Mouse (Mus musculus) embryonic facial prominence, embryonic 15.5 days (tissue): ENCODE data around the gene Golgb1. TPM values are rescaled to one million over a fixed set of nuclear protein-coding genes. Genes with fewer than 3 reads are reported as not detected.

Source experiments
- ATAC-seq: fragments of 200-750 bp; cut with Nextera tagmentation; 2 replicates; pipeline ENCODE4 v1.8.0; 2017; ENCODE audit warnings: low read depth, moderate TSS enrichment; ENCODE audit not compliant: insufficient number of reproducible peaks, low FRiP score, low TSS enrichment
- H3K27ac ChIP-seq: fragments of 300-500 bp; sonication (generic); replicated peaks from 2 replicates; pipeline ENCODE4 v1.5.1; 2015; ENCODE audit warnings: mild to moderate bottlenecking, inconsistent platforms
- H3K27me3 ChIP-seq: fragments of 300-500 bp; sonication (generic); 2 replicates; pipeline ENCODE4 v1.6.1; 2015; ENCODE audit warnings: inconsistent platforms
- H3K36me3 ChIP-seq: fragments of 300-500 bp; sonication (generic); 2 replicates; pipeline ENCODE4 v1.6.1; 2015; ENCODE audit warnings: mild to moderate bottlenecking, inconsistent platforms
- H3K4me1 ChIP-seq: fragments of 300-500 bp; sonication (generic); 2 replicates; pipeline ENCODE4 v1.6.1; 2015; ENCODE audit warnings: inconsistent platforms
- H3K4me2 ChIP-seq: fragments of 300-500 bp; sonication (generic); replicated peaks from 2 replicates; pipeline ENCODE4 v1.6.1; 2015; ENCODE audit warnings: mild to moderate bottlenecking, inconsistent platforms
- H3K4me3 ChIP-seq: fragments of 300-500 bp; sonication (generic); replicated peaks from 2 replicates; pipeline ENCODE4 v1.5.1; 2015; ENCODE audit warnings: mild to moderate bottlenecking, inconsistent platforms
- H3K9ac ChIP-seq: fragments of 300-500 bp; sonication (generic); 2 replicates; pipeline ENCODE4 v1.6.1; 2015; ENCODE audit warnings: inconsistent platforms
- H3K9me3 ChIP-seq: fragments of 300-500 bp; sonication (generic); replicated peaks from 2 replicates; pipeline ENCODE4 v1.6.1; 2016; ENCODE audit warnings: inconsistent platforms
- WGBS: fragments of 180-500 bp; shearing (Covaris S2); methylation state at CpG from one replicate; pipeline ENCODE4 v1.1.7; 2015; 5-methylcytosine and 5-hydroxymethylcytosine counted together
- polyA plus RNA-seq: library from polyadenylated mRNA; unstranded; fragments of >200 nt; fragmentation: Nextera tagmentation; extraction: Ambion mirVana; gene quantifications from 2 replicates; pipeline ENCODE4 v1.2.1, GENCODE M21; 2015

The Golgb1 gene
- polyA plus RNA-seq, 1 experiment from 2014 or later = 137 TPM

- ATAC-seq = no peak
- no peaks in the 10 kb centered on the region for H3K27me3 ChIP-seq
- H3K4me2 ChIP-seq = no peak overlapping the region
- no peaks in the 10 kb centered on the region for H3K9me3 ChIP-seq
- no peak overlapping the region for H3K4me3 ChIP-seq
- no peak overlapping the region for H3K9ac ChIP-seq
- 95% methylated on average over 10 of the region's 10 CpGs for whole genome bisulfite sequencing
- H3K4me1 ChIP-seq = no peaks in the 10 kb centered on the region
- H3K27ac ChIP-seq = no peak overlapping the region
- peaks cover 80% of the 10 kb centered on the region for H3K36me3 ChIP-seq
Measured at GRCm38 (mm10) chr16:36918505-36918904, 43.6 kb downstream of the Golgb1 start.

GRCm38 (mm10) chr16:36920410-36920809 is 45.5 kb downstream of the Golgb1 start:
- H3K9me3 ChIP-seq = no peaks in the 10 kb centered on the region
- no peaks in the 10 kb centered on the region for H3K27me3 ChIP-seq
- no peak overlapping the region for H3K27ac ChIP-seq
- no peaks in the 10 kb centered on the region for H3K4me1 ChIP-seq
- H3K4me2 ChIP-seq = no peak overlapping the region
- no peak for ATAC-seq
- no peak overlapping the region for H3K4me3 ChIP-seq
- no peak overlapping the region for H3K9ac ChIP-seq
- peaks cover 73% of the 10 kb centered on the region for H3K36me3 ChIP-seq
- WGBS = 82% methylated on average over 3 of the region's 3 CpGs

- WGBS = 91% methylated on average over 8 of the region's 8 CpGs
- H3K36me3 ChIP-seq = peaks cover 74% of the 10 kb centered on the region
- H3K4me1 ChIP-seq = no peaks in the 10 kb centered on the region
- H3K9me3 ChIP-seq = no peaks in the 10 kb centered on the region
- H3K27me3 ChIP-seq = no peaks in the 10 kb centered on the region
- no peak overlapping the region for H3K4me2 ChIP-seq
- no peak overlapping the region for H3K9ac ChIP-seq
- no peak for ATAC-seq
- H3K4me3 ChIP-seq = no peak overlapping the region
- H3K27ac ChIP-seq = no peak overlapping the region
Measured at GRCm38 (mm10) chr16:36921067-36921613, 46.2 kb downstream of the Golgb1 start.

- H3K27me3 ChIP-seq = no peaks in the 10 kb centered on the region
- no peak overlapping the region for H3K9ac ChIP-seq
- H3K36me3 ChIP-seq = peaks cover 75% of the 10 kb centered on the region
- H3K9me3 ChIP-seq = no peaks in the 10 kb centered on the region
- ATAC-seq = no peak
- H3K4me3 ChIP-seq = no peak overlapping the region
- H3K27ac ChIP-seq = no peak overlapping the region
- 76% methylated on average over 6 of the region's 6 CpGs for WGBS
- H3K4me1 ChIP-seq = no peaks in the 10 kb centered on the region
- H3K4me2 ChIP-seq = no peak overlapping the region
Measured at GRCm38 (mm10) chr16:36921980-36922379, 47.0 kb downstream of the Golgb1 start.

- no peak overlapping the region for H3K27ac ChIP-seq
- H3K36me3 ChIP-seq = peaks cover 78% of the 10 kb centered on the region
- H3K9me3 ChIP-seq = no peaks in the 10 kb centered on the region
- ATAC-seq = no peak
- no peaks in the 10 kb centered on the region for H3K27me3 ChIP-seq
- 93% methylated on average over 8 of the region's 8 CpGs for WGBS
- H3K4me2 ChIP-seq = no peak overlapping the region
- no peak overlapping the region for H3K9ac ChIP-seq
- no peak overlapping the region for H3K4me3 ChIP-seq
- H3K4me1 ChIP-seq = no peaks in the 10 kb centered on the region
Measured at GRCm38 (mm10) chr16:36924312-36924711, 49.4 kb downstream of the Golgb1 start.

- 85% methylated on average over 6 of the region's 6 CpGs for WGBS
- H3K36me3 ChIP-seq = peaks cover 78% of the 10 kb centered on the region
Measured at GRCm38 (mm10) chr16:36925351-36925750, 50.4 kb downstream of the Golgb1 start.

GRCm38 (mm10) chr16:36925797-36926196 is 50.9 kb downstream of the Golgb1 start:
- no peak overlapping the region for H3K4me3 ChIP-seq
- no peaks in the 10 kb centered on the region for H3K4me1 ChIP-seq
- no peak overlapping the region for H3K9ac ChIP-seq
- no peak for ATAC-seq
- WGBS = 73% methylated on average over 6 of the region's 6 CpGs
- no peak overlapping the region for H3K4me2 ChIP-seq
- H3K9me3 ChIP-seq = no peaks in the 10 kb centered on the region
- peaks cover 78% of the 10 kb centered on the region for H3K36me3 ChIP-seq
- no peaks in the 10 kb centered on the region for H3K27me3 ChIP-seq
- no peak overlapping the region for H3K27ac ChIP-seq

More at GRCm38 (mm10) chr16:36925351-36925750, 50.4 kb downstream of the Golgb1 start:
- Histone ChIP-seq H3K27me3 (no peaks in the 10 kb centered on the region), H3K9ac (no peak overlapping the region), H3K9me3 (no peaks in the 10 kb centered on the region), H3K4me1 (no peaks in the 10 kb centered on the region), H3K4me3 (no peak overlapping the region), H3K27ac (no peak overlapping the region), H3K4me2 (no peak overlapping the region)
- ATAC-seq = no peak

- H3K9ac ChIP-seq = no peak overlapping the region
- no peaks in the 10 kb centered on the region for H3K27me3 ChIP-seq
- no peak overlapping the region for H3K4me3 ChIP-seq
- H3K27ac ChIP-seq = no peak overlapping the region
- 91% methylated on average over 10 of the region's 10 CpGs for WGBS
- ATAC-seq = no peak
- peaks cover 79% of the 10 kb centered on the region for H3K36me3 ChIP-seq
- H3K4me2 ChIP-seq = no peak overlapping the region
- no peaks in the 10 kb centered on the region for H3K4me1 ChIP-seq
- no peaks in the 10 kb centered on the region for H3K9me3 ChIP-seq
Measured at GRCm38 (mm10) chr16:36926514-36927447, 51.8 kb downstream of the Golgb1 start.

- Histone ChIP-seq H3K36me3 (peaks cover 87% of the 10 kb centered on the region), H3K4me3 (no peak overlapping the region), H3K27me3 (no peaks in the 10 kb centered on the region), H3K4me1 (no peaks in the 10 kb centered on the region), H3K27ac (no peak overlapping the region), H3K4me2 (no peak overlapping the region), H3K9me3 (no peaks in the 10 kb centered on the region), H3K9ac (no peak overlapping the region)
- no peak for ATAC-seq
- WGBS = 73% methylated on average over 10 of the region's 10 CpGs
Measured at GRCm38 (mm10) chr16:36927495-36928105, 52.7 kb downstream of the Golgb1 start.

- Histone ChIP-seq H3K27me3 (no peaks in the 10 kb centered on the region), H3K9me3 (no peaks in the 10 kb centered on the region), H3K27ac (no peak overlapping the region), H3K4me2 (no peak overlapping the region), H3K4me1 (no peaks in the 10 kb centered on the region), H3K36me3 (peaks cover 89% of the 10 kb centered on the region), H3K9ac (no peak overlapping the region), H3K4me3 (no peak overlapping the region)
- WGBS = 87% methylated on average over 8 of the region's 8 CpGs
- no peak for ATAC-seq
Measured at GRCm38 (mm10) chr16:36928106-36928500, 53.2 kb downstream of the Golgb1 start.

- H3K9me3 ChIP-seq = no peaks in the 10 kb centered on the region
- no peak overlapping the region for H3K27ac ChIP-seq
- H3K4me2 ChIP-seq = no peak overlapping the region
- no peak overlapping the region for H3K9ac ChIP-seq
- H3K4me3 ChIP-seq = no peak overlapping the region
- peaks cover 87% of the 10 kb centered on the region for H3K36me3 ChIP-seq
- no peak for ATAC-seq
- H3K27me3 ChIP-seq = no peaks in the 10 kb centered on the region
- H3K4me1 ChIP-seq = no peaks in the 10 kb centered on the region
- 95% methylated on average over 7 of the region's 7 CpGs for WGBS
Measured at GRCm38 (mm10) chr16:36929216-36929615, 54.3 kb downstream of the Golgb1 start.
